Mouse (Mus musculus) embryonic facial prominence, embryonic 14.5 days (tissue): ENCODE measurements around the gene Lamtor2. TPM values are rescaled to one million over a fixed set of nuclear protein-coding genes. Genes with fewer than 3 reads are reported as not detected.

Experiments
- ATAC-seq: fragments of 200-750 bp; cut with Nextera tagmentation; 2 replicates; pipeline ENCODE4 v1.8.0; 2017; ENCODE audit warnings: low read depth, moderate number of reproducible peaks, moderate TSS enrichment
- DNase-seq: peaks from one replicate; pipeline ENCODE4 v3.0.0-alpha.2; 2015; ENCODE audit warnings: low spot score
- H3K27ac ChIP-seq: fragments of 300-500 bp; sonication (generic); replicated peaks from 2 replicates; pipeline ENCODE4 v1.5.1; 2014; ENCODE audit warnings: low read depth, mild to moderate bottlenecking, low read length, moderate library complexity
- H3K27me3 ChIP-seq: fragments of 300-500 bp; sonication (generic); replicated peaks from 2 replicates; pipeline ENCODE4 v1.6.1; 2014; ENCODE audit warnings: low read length; ENCODE audit not compliant: control insufficient read depth, insufficient read depth
- H3K36me3 ChIP-seq: fragments of 300-500 bp; sonication (generic); 2 replicates; pipeline ENCODE4 v1.6.1; 2014; ENCODE audit warnings: low read length, mixed read lengths; ENCODE audit not compliant: control insufficient read depth, insufficient read depth
- H3K4me1 ChIP-seq: fragments of 300-500 bp; sonication (generic); 2 replicates; pipeline ENCODE4 v1.6.1; 2014; ENCODE audit warnings: antibody characterized with exemption, low read length; ENCODE audit not compliant: control insufficient read depth, insufficient read depth
- H3K4me2 ChIP-seq: fragments of 300-500 bp; sonication (generic); 2 replicates; pipeline ENCODE4 v1.6.1; 2014; ENCODE audit warnings: low read depth, mild to moderate bottlenecking, low read length, moderate library complexity, mixed read lengths
- H3K4me3 ChIP-seq: fragments of 300-500 bp; sonication (generic); 2 replicates; pipeline ENCODE4 v1.5.1; 2014; ENCODE audit warnings: low read depth, mild to moderate bottlenecking, low read length
- H3K9ac ChIP-seq: fragments of 300-500 bp; sonication (generic); 2 replicates; pipeline ENCODE4 v1.6.1; 2014; ENCODE audit warnings: low read depth, mild to moderate bottlenecking, low read length, moderate library complexity, mixed read lengths
- H3K9me3 ChIP-seq: fragments of 300-500 bp; sonication (generic); 2 replicates; pipeline ENCODE4 v1.6.1; 2016; ENCODE audit warnings: low read length; ENCODE audit not compliant: control insufficient read depth
- WGBS: fragments of 180-500 bp; shearing (Covaris S2); extraction: QIAGEN DNeasy Blood & Tissue Kit; methylation state at CpG from one replicate; pipeline ENCODE4 v1.1.7; 2014; 5-methylcytosine and 5-hydroxymethylcytosine counted together
- microRNA counts: library from miRNA; unstranded; fragments of <30 nt; microRNA quantifications from one replicate; lab custom pipeline; 2017
- microRNA-seq: library from miRNA; unstranded; fragments of <30 nt; microRNA quantifications from one replicate; pipeline ENCODE4, GENCODE M21; 2016; ENCODE audit warnings: borderline number of aligned reads
- polyA plus RNA-seq: library from polyadenylated mRNA; unstranded; fragments of >200 nt; fragmentation: Nextera tagmentation; extraction: Ambion mirVana; gene quantifications from 2 replicates; pipeline ENCODE4 v1.2.1, GENCODE M21; 2014

The Lamtor2 gene
- polyA plus RNA-seq, 1 experiment from 2014 or later = 107 TPM

DNA sequence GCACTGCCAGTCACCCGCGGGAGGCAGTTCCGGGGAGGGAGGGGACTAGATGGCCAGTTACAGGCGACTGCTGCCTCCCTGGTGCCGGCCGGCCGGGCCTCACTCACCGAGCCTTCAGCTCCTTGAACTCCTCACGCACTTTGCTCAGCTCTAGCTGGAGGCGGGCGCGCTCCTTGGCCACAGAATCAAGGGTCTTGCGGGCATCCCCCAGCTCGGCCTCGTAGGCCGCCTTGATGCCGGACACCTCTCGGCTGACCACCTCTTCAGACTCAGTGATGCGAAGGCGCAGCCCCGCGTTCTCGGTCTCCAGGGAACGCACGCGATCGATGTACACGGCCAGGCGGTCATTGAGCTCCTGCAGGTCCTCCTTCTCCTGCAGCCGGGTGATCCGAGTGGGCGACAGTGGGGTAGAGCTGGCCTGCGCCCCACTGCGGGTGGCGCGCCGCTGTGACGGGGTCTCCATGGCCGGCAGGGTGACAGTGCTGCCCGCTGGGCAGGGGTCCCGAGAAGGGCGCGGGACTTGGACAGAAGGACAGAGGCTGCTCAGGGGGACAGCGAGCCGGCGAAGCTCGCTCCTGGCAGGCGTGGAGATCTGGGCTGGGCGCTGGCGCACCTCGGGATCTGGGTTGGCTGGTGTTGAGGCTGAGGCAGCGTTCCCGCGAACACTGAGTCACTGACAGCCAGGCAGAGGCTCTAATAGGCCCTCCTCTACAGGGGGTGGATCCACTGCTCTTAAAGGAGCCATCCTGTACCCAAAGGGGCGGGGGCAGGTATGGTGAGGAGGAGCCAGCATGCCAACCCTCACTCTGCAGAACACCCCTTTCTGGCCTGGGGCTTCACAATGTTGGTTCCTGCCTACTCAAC lies 50.0 kb downstream of the Lamtor2 start:
- H3K4me1 ChIP-seq = peaks cover 49% of the 10 kb centered on the region

DNA sequence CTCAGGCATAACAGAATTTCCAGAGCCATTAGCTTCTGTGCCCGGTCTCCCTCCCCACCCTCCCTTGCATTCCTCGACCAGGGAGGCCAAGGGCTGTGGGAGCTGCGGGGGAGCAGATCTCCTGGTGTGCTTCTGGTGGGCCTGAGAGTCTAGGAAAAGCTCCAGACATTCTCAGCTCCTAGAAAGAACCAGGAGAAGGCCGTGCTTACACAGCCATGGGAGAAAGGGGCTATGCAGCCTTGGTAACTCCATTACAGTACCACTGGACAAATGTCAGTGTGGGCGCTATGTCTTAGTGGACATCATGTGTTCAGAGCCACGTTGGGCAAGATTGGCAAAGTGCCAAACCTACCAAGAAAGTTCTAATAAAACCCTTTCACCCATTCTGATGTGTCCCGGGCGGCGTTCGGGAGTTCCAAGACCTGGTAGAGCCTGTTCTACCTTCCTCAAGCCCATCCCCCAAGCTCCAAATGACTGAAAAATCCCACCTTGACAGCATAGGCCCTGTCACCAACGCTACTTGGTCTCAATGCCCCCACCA lies 50.8 kb downstream of the Lamtor2 start:
- WGBS = 8% methylated on average over 11 of the region's 11 CpGs
- ATAC-seq (no peak), DNase-seq (peak; percentile 55)
- Histone ChIP-seq H3K36me3 (peaks cover 29% of the 10 kb centered on the region), H3K27me3 (no peaks in the 10 kb centered on the region), H3K9me3 (no peaks in the 10 kb centered on the region), H3K4me3 (peak overlapping the region; percentile 97), H3K4me1 (peaks cover 53% of the 10 kb centered on the region), H3K27ac (peak overlapping the region; percentile 99), H3K4me2 (peak overlapping the region; percentile 84), H3K9ac (peak overlapping the region; percentile 97)

More for the DNA sequence above, 50.0 kb downstream of the Lamtor2 start:
- Histone ChIP-seq H3K36me3 (peaks cover 22% of the 10 kb centered on the region), H3K9me3 (no peaks in the 10 kb centered on the region), H3K27me3 (no peaks in the 10 kb centered on the region), H3K4me3 (peak overlapping the region; percentile 97), H3K4me2 (peak overlapping the region; percentile 84), H3K27ac (peak overlapping the region; percentile 99), H3K9ac (peak overlapping the region; percentile 97)
- WGBS = under 1% methylated on average over 48 of the region's 55 CpGs
- DNase-seq (peak; percentile 98), ATAC-seq (peak; percentile 93)

DNA sequence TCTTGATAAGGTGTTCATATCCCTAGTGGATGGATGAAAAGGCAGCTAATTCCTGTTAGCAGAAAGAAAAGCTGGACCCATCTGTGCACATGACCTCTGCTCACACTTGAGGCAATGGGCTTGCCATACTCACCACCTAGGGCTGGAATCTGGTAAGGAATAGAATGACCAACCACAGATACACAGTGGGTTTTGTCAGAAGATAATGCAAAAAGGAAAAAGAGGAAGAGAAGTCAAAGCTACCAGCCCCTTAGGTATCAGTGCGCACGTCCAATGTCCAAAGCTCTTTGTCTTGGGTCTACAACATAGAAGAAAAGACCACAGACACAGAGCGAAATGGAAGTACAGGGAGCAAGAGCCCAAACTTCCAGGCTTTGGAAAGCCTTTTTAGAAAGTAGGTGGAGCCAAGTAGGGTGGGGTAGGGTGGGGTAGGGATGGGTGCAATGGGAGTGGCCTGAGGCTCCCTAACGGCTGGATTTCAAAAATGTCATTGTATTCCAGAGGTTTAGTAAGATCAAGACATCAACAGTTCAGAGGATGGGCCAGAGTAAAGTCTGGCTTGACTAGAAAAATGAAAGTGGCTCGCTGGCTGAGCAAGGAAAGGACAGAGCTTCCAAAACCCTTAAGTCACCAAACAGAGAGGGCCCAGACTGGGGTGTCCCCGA lies 51.4 kb downstream of the Lamtor2 start:
- H3K4me1 ChIP-seq = peaks cover 52% of the 10 kb centered on the region
- ATAC-seq (no peak), DNase-seq (no peak)
- H3K9me3 ChIP-seq = no peaks in the 10 kb centered on the region
- no peaks in the 10 kb centered on the region for H3K27me3 ChIP-seq
- peaks cover 29% of the 10 kb centered on the region for H3K36me3 ChIP-seq
- H3K4me2 ChIP-seq = peak overlapping the region; percentile 84
- H3K27ac ChIP-seq = peak overlapping the region; percentile 99
- peak overlapping the region; percentile 97 for H3K9ac ChIP-seq
- H3K4me3 ChIP-seq = peak overlapping the region; percentile 97
- WGBS = 44% methylated on average over 6 of the region's 6 CpGs

DNA sequence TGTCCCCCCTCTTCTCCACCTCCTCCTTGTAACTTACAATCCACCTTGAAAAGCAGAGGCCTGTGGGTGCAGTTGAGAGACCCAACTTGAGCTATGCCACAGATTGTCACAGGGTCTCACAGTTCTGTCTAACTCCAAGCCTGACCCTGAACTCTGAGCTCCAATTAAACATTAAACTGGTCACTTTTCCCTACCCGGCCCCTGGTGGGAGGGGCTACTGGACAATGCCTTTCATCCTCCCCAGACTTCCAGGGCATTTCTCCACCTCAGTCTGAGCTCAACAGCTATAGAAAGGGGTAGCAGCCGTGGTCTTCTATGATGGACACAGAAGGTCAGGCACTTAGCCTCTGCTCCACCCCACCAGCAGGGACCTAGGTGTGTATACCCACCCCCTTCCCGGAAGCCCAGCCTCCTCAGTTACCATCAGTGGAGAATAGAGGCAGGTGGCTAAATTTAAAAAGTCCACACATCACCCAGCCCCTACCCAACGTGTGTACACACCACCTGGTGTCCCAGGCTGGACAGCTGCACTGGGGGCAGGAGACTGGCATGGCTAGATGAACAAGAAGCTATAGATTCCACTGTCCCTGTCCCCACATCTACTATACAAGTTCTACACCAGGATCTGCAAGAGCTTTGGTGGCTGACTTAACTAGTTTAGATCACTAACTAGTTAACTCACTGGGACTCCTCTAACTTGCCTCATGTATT lies 52.1 kb downstream of the Lamtor2 start:
- peak overlapping the region; percentile 97 for H3K9ac ChIP-seq

DNA sequence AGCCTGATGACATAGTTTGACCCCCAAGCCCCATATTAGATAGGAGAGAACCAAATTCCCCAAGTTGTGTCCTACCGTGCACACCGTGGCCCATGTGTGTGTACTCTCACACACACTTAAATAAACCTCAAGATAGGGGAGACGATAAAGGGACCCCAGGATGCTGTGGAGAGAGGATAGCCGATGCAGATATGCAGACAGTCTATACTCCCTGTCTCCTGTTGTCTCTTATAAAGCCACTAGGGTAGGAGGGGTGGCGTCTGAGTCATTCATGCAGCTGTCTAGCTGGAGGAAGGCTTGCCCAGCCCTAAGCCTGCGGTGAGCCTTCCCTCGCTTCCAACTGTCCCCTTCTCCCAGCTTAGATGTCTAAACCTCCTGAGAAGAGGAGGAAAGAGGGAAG lies 52.8 kb downstream of the Lamtor2 start:
- H3K4me3 ChIP-seq = peak overlapping the region; percentile 97
- peaks cover 33% of the 10 kb centered on the region for H3K36me3 ChIP-seq
- H3K27me3 ChIP-seq = no peaks in the 10 kb centered on the region
- ATAC-seq = no peak
- no peak for DNase-seq
- no peaks in the 10 kb centered on the region for H3K9me3 ChIP-seq
- H3K27ac ChIP-seq = peak overlapping the region; percentile 33; the same call in 1 of the 2 replicates
- H3K4me2 ChIP-seq = peak overlapping the region; percentile 84
- H3K9ac ChIP-seq = no peak overlapping the region
- WGBS = 86% methylated on average over 7 of the region's 7 CpGs
- H3K4me1 ChIP-seq = peaks cover 45% of the 10 kb centered on the region

More for the DNA sequence above, 52.1 kb downstream of the Lamtor2 start:
- ATAC-seq (no peak), DNase-seq (no peak)
- peaks cover 29% of the 10 kb centered on the region for H3K36me3 ChIP-seq
- peak overlapping the region; percentile 97 for H3K4me3 ChIP-seq
- H3K4me1 ChIP-seq = peaks cover 45% of the 10 kb centered on the region
- H3K27me3 ChIP-seq = no peaks in the 10 kb centered on the region
- peak overlapping the region; percentile 99; the same call in 1 of the 2 replicates for H3K27ac ChIP-seq
- H3K4me2 ChIP-seq = peak overlapping the region; percentile 84
- WGBS = 54% methylated on average over 4 of the region's 4 CpGs
- H3K9me3 ChIP-seq = no peaks in the 10 kb centered on the region

MicroRNA genes within 50 kb of the gene (microRNA counts, 519-probe panel; counts per million panel counts)
- 19.3 counts per million for microRNA mmu-miR-1905 (lab: Ali Mortazavi, UCI)

Small RNA genes within 50 kb of the gene (microRNA-seq; reads per million reads assigned to microRNA genes)
- not detected for gene Mir1905

Other genes with a start within 250 kb of the Lamtor2 start
- 127 and 131 TPM in 2 replicates for gene Glmp, start 228.1 kb downstream of the Lamtor2 start, polyA plus RNA-seq
- gene Tmem79, start 216.9 kb downstream of the Lamtor2 start, polyA plus RNA-seq = 9.9 and 12.7 TPM in 2 replicates
- 31.3 and 33.6 TPM in 2 replicates for gene Smg5, start 216.8 kb downstream of the Lamtor2 start, polyA plus RNA-seq
- gene Paqr6, start 188.5 kb downstream of the Lamtor2 start, polyA plus RNA-seq = 7.3 and 9.2 TPM in 2 replicates
- 1.5 and 4.6 TPM in 2 replicates for gene Bglap3, start 180.3 kb downstream of the Lamtor2 start, polyA plus RNA-seq
- 6.5 and 27.0 TPM in 2 replicates for gene Bglap2, start 174.4 kb downstream of the Lamtor2 start, polyA plus RNA-seq
- 7.9 and 33.0 TPM in 2 replicates for gene Bglap, start 168.6 kb downstream of the Lamtor2 start, polyA plus RNA-seq
- 87.0 and 99.7 TPM in 2 replicates for gene Pmf1, start 142.7 kb downstream of the Lamtor2 start, polyA plus RNA-seq
- 18.1 and 21.4 TPM in 2 replicates for gene Slc25a44, start 127.9 kb downstream of the Lamtor2 start, polyA plus RNA-seq
- 9.5 and 10.1 TPM in 2 replicates for gene Sema4a, start 91.9 kb downstream of the Lamtor2 start, polyA plus RNA-seq
- gene Lmna, start 43.1 kb downstream of the Lamtor2 start, polyA plus RNA-seq = 426 and 482 TPM in 2 replicates
- gene Mex3a, start 20.7 kb downstream of the Lamtor2 start, polyA plus RNA-seq = 21.5 and 24.7 TPM in 2 replicates
- 33.8 and 38.0 TPM in 2 replicates for gene Rab25, start 4.8 kb downstream of the Lamtor2 start, polyA plus RNA-seq
- gene Ubqln4, start 684 bp upstream of the Lamtor2 start, polyA plus RNA-seq = 46.3 and 50.0 TPM in 2 replicates
- gene Ssr2, start 22.8 kb upstream of the Lamtor2 start, polyA plus RNA-seq = 289 and 337 TPM in 2 replicates
- gene Arhgef2, start 52.9 kb upstream of the Lamtor2 start, polyA plus RNA-seq = 88.0 and 88.7 TPM in 2 replicates
- 0.18 TPM in 1 of 2 replicates, not detected in the other for gene Rxfp4, start 100.1 kb upstream of the Lamtor2 start, polyA plus RNA-seq
- gene Khdc4, start 132.7 kb upstream of the Lamtor2 start, polyA plus RNA-seq = 66.4 and 70.3 TPM in 2 replicates
- 60.9 and 62.9 TPM in 2 replicates for gene Rit1, start 163.8 kb upstream of the Lamtor2 start, polyA plus RNA-seq
- 25.8 and 30.9 TPM in 2 replicates for gene Syt11, start 222.1 kb upstream of the Lamtor2 start, polyA plus RNA-seq